Mouse (Mus musculus) thymus, adult 2 months (tissue): ENCODE data around the gene Cacna1d. TPM values are rescaled to one million over a fixed set of nuclear protein-coding genes. Genes with fewer than 3 reads are reported as not detected.

Experiments used
- DNase-seq: peaks from one replicate; pipeline ENCODE4 v3.0.0; 2021
- H3K27ac ChIP-seq: fragments of 200-500 bp; 2 replicates; pipeline ENCODE4 v1.5.1; 2012; ENCODE audit warnings: low read length, control low read depth; ENCODE audit not compliant: control insufficient read depth, insufficient read depth
- H3K27me3 ChIP-seq: fragments of 200-500 bp; 2 replicates; pipeline ENCODE4 v1.6.1; 2012; ENCODE audit warnings: mild to moderate bottlenecking, low read length, moderate library complexity, mixed read lengths; ENCODE audit not compliant: control insufficient read depth, insufficient read depth
- H3K36me3 ChIP-seq: fragments of 200-500 bp; 2 replicates; pipeline ENCODE4 v1.6.1; 2012; ENCODE audit warnings: mild to moderate bottlenecking, low read length, moderate library complexity; ENCODE audit not compliant: control insufficient read depth, insufficient read depth
- H3K4me1 ChIP-seq: fragments of 200-500 bp; replicated peaks from 2 replicates; pipeline ENCODE4 v1.6.1; 2012; ENCODE audit warnings: low read length; ENCODE audit not compliant: control insufficient read depth, insufficient read depth
- H3K4me3 ChIP-seq: fragments of 200-500 bp; 2 replicates; pipeline ENCODE4 v1.5.1; 2012; ENCODE audit warnings: mild to moderate bottlenecking, low read length, control low read depth, moderate library complexity; ENCODE audit not compliant: control insufficient read depth, insufficient read depth
- CTCF ChIP-seq: fragments of 200-500 bp; IDR thresholded peaks from 2 replicates; pipeline ENCODE4 v1.5.1; 2012; ENCODE audit warnings: mild to moderate bottlenecking, control low read depth, low read length, moderate library complexity, borderline replicate concordance; ENCODE audit not compliant: control insufficient read depth, poor library complexity, insufficient read depth; ENCODE audit errors: extremely low read depth
- POLR2A ChIP-seq: fragments of 200-500 bp; IDR thresholded peaks from 2 replicates; pipeline ENCODE4 v1.6.1; 2012; ENCODE audit warnings: mild to moderate bottlenecking, low read length, control low read depth, moderate library complexity; ENCODE audit not compliant: control insufficient read depth, poor library complexity, insufficient read depth; ENCODE audit errors: extremely low read depth
- WGBS: fragments of 180-500 bp; shearing (Covaris S2); methylation state at CpG from one replicate; pipeline ENCODE4 v1.1.7; 2018; 5-methylcytosine and 5-hydroxymethylcytosine counted together
- polyA plus RNA-seq: library from polyadenylated mRNA; depleted of rRNA; stranded (reverse); fragments of >200 nt; gene quantifications from 2 replicates; pipeline ENCODE4 v1.2.3, GENCODE M21; 2012; rRNA removed

Gene Cacna1d
- polyA plus RNA-seq, 1 experiment, result 2.2 TPM

GRCm38 (mm10) chr14:30008733-30009575 is 482.3 kb downstream of the Cacna1d start, which contains the start of the genes Il17rb and Chdh:
Gene Il17rb (minus strand): TSS chr14:30008896.
Gene Chdh (plus strand): TSS chr14:30009023.
- WGBS, result under 1% methylated on average over 54 of the region's 54 CpGs
- Histone ChIP-seq H3K4me3 (peak within 1 kb of the TSS; percentile 64), H3K27ac (peak within 1 kb of the TSS; percentile 87), H3K36me3 (no peaks in the 10 kb centered on the region), H3K4me1 (peaks cover 66% of the 10 kb centered on the region), H3K27me3 (no peaks in the 10 kb centered on the region)
- DNase-seq, result peak; percentile 44
- TF ChIP-seq POLR2A (no peak), CTCF (no peak)

DNA sequence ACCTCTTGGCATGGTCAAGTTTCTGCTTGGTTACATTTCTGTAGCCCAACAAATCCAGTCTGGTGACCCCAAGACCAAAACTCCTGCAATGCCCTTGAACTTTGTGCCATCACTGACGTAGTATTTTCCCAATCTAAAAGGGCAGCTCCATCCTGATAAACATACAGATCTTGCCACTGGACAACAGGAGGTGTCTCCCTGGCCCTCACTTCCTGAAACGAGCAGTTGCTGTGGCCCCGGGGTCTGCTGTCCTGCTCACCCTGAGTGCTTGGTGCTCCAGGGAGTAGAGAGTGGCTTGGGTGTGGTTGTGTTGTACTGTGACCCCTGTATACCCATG is 491.8 kb downstream of the Cacna1d start:
- WGBS, result 87% methylated on average over 3 of the region's 3 CpGs
- Histone ChIP-seq H3K4me3 (no peak overlapping the region), H3K27ac (no peak overlapping the region), H3K4me1 (peaks cover 20% of the 10 kb centered on the region; the same call in 1 of the 2 replicates), H3K27me3 (no peaks in the 10 kb centered on the region), H3K36me3 (peaks cover 25% of the 10 kb centered on the region)
- DNase-seq, result no peak
- TF ChIP-seq POLR2A, result no peak
- no peak for TF ChIP-seq CTCF

DNA sequence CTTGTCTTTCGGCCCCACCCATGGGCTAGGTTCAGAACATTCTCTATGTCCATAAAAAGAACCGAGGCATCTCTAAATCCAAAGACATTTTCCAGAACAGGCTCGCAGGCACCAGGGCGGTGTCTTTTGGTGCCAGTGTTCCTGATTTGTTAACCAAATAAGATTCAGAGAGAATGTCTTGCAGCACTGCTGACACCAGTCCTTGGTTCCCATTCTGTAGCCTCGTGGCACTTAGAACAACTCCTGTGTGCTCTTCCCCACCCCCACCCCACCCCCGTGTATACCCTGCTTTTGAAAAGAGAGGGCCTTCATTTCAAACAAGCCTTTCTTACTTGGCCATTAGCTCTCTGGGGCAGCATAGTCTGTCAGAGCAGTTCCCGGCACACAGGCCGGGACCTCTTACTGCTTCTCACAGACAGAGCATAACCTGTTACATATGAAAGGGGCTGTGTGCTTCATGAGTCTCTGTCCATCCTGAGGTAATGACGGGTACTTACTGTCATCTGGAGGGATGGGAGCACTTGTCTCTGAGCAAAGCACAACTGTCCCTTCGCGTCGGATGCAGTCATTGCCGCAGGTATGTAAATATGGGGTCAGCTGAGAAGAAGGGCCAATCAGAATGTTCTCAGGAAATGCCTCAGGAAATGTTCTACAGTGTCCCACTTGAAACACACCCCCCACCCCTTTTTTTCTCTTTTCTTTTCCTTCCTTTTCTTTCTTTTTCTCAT is 492.3 kb downstream of the Cacna1d start:
- 90% methylated on average over 13 of the region's 13 CpGs for WGBS
- DNase-seq, result no peak
- no peaks in the 10 kb centered on the region for H3K27me3 ChIP-seq
- TF ChIP-seq CTCF, result no peak
- TF ChIP-seq POLR2A, result no peak
- peaks cover 31% of the 10 kb centered on the region for H3K36me3 ChIP-seq
- H3K27ac ChIP-seq, result no peak overlapping the region
- H3K4me1 ChIP-seq, result peaks cover 20% of the 10 kb centered on the region; the same call in 1 of the 2 replicates
- no peak overlapping the region for H3K4me3 ChIP-seq

GRCm38 (mm10) chr14:29997345-29997744 is 493.9 kb downstream of the Cacna1d start:
- DNase-seq, result no peak
- Histone ChIP-seq H3K4me1 (peaks cover 20% of the 10 kb centered on the region; the same call in 1 of the 2 replicates), H3K36me3 (peaks cover 46% of the 10 kb centered on the region), H3K27ac (no peak overlapping the region), H3K27me3 (no peaks in the 10 kb centered on the region), H3K4me3 (no peak overlapping the region)
- TF ChIP-seq POLR2A (no peak), CTCF (no peak)

DNA sequence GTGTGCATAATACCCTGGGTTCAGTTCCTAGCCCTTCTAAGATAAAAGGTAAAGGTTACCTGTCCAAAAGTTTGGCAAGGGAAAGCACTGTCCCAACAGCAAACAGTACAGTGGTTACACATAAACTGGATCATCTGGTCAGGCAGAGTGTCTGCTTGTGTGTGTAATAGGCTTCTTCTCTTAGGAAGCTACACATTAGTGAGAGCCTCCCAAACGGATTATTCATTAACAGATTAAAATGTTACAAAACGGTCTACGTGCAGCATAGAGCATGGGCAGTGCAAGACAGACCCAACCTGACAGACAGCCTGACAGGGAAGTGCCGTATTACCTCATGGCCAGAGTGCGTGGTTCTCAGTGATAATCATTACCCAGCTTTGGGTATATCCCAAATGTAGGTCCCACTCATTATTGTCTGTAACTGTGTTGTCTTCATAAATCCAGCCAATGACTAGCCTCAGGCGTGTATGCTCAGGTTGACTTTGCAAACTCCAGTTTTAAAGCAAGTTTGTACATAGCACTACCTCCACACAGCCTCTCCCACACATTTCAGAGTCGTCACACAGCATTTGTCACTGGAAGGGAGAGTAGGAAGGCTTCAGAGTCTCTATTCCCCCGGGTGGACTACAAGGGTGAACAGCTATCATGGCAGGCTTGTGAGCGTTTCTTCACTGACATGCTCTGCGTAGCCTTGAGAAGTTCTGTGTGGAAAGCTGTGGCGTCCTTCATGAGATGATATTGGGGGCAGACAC is 495.1 kb downstream of the Cacna1d start:
- Histone ChIP-seq H3K36me3 (peaks cover 55% of the 10 kb centered on the region), H3K4me1 (peaks cover 20% of the 10 kb centered on the region; the same call in 1 of the 2 replicates), H3K4me3 (no peak overlapping the region), H3K27me3 (no peaks in the 10 kb centered on the region), H3K27ac (no peak overlapping the region)
- WGBS, result 97% methylated on average over 11 of the region's 11 CpGs
- TF ChIP-seq CTCF, result no peak
- no peak for TF ChIP-seq POLR2A
- no peak for DNase-seq

DNA sequence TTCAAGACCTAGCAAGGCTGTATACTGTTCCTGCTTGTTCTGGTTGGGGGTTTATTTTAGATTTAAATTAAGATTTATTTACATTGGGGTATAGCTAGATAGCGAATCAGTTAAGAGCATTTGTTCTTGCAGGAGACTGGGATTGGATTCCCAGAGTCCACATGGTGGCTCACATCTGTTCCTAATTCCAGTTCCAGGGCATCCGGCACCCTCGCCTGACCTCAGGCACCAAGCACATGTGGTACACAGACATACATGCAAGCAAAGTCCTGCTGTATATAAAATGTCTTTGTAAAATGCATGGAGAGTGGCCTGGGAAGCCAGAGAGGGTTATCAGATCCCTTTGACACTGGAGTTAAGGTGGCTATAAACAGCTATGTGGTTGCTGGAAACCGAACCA is 496.3 kb downstream of the Cacna1d start:
- TF ChIP-seq POLR2A, result no peak
- TF ChIP-seq CTCF, result no peak
- Histone ChIP-seq H3K27me3 (no peaks in the 10 kb centered on the region), H3K4me1 (peaks cover 20% of the 10 kb centered on the region; the same call in 1 of the 2 replicates), H3K27ac (no peak overlapping the region), H3K36me3 (peaks cover 67% of the 10 kb centered on the region), H3K4me3 (no peak overlapping the region)
- DNase-seq, result no peak
- 96% methylated on average over 4 of the region's 4 CpGs for WGBS

Other genes with a start within 250 kb of the Cacna1d start
- 81.8 and 102 TPM in 2 replicates for gene Dcp1a, start 11.9 kb downstream of the Cacna1d start, polyA plus RNA-seq
- 269 and 361 TPM in 2 replicates for gene Tkt, start 56.9 kb upstream of the Cacna1d start, polyA plus RNA-seq
- gene Prkcd, start 134.8 kb upstream of the Cacna1d start, polyA plus RNA-seq, result 201 and 214 TPM in 2 replicates
- 13.8 and 14.0 TPM in 2 replicates for gene Rft1, start 162.9 kb upstream of the Cacna1d start, polyA plus RNA-seq
- 3.2 and 4.0 TPM in 2 replicates for gene Sfmbt1, start 223.4 kb upstream of the Cacna1d start, polyA plus RNA-seq